Mouse (Mus musculus): ENCODE data around the gene Emp2. TPM values are rescaled to one million over a fixed set of nuclear protein-coding genes. Genes with fewer than 3 reads are reported as not detected.
A peak's percentile ranks its signal among the peaks of the same experiment; 100 is the strongest.
"Not testable (repeated sequence)": the region's sequence is repeated elsewhere in the genome, so short reads cannot be mapped to it uniquely, and the experiment has no call there.

Gene Emp2
- total RNA-seq, 2 experiments from 2014 or later, result 5.5 to 8.4 TPM

DNA sequence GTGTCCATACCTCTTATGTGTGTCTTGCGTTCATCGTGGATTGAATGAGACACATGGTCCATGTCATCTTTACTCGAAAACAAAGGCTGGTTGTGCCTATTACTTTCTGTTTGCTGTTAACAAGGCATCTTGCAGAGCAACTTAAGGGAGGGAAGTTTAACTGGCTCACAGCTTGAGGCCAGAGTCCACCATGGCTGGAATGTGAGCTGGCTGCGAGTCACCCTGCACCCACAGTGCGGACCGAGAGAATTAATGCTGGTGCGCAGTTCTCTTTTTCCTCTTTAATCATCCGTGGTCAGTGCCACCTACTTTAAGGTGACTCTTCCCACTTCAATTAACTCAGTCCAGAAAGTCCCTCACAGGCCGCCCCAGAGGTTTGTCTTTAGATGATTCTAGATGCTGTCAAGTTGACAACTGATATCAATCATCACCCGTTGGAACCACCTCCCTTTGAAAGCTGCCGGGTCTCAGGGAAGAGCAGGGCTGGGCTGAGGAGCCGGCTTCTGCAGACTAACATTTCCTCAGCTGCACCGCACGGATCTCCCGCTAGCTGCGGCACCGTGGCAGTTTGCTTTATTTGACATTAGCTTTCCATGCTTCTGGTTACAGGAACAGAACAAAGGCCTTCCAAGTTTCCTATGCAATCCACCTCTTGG, 6.3 kb upstream of the Emp2 start:
- no peak for DNase-seq (ENCODE audit: low spot score in 2 of 2)

DNA sequence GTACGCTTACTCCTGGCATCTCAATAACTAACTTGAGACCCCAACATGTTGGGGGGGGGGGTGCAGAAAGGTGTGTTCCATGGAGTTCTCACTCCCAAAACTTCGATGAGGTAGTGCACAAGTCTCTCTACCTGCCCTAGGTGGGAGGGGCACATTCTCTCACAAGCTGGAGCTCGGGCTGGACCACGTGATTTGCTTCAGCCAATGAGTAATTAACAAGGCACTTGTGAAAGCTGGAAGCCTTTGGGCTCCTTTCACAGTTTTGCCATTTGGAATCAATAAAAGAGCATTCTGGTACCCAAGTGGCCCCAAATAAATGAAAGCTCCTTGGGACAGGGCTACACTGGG, 3.4 kb upstream of the Emp2 start:
- DNase-seq (ENCODE audit: low spot score in 2 of 2), result no peak

DNA sequence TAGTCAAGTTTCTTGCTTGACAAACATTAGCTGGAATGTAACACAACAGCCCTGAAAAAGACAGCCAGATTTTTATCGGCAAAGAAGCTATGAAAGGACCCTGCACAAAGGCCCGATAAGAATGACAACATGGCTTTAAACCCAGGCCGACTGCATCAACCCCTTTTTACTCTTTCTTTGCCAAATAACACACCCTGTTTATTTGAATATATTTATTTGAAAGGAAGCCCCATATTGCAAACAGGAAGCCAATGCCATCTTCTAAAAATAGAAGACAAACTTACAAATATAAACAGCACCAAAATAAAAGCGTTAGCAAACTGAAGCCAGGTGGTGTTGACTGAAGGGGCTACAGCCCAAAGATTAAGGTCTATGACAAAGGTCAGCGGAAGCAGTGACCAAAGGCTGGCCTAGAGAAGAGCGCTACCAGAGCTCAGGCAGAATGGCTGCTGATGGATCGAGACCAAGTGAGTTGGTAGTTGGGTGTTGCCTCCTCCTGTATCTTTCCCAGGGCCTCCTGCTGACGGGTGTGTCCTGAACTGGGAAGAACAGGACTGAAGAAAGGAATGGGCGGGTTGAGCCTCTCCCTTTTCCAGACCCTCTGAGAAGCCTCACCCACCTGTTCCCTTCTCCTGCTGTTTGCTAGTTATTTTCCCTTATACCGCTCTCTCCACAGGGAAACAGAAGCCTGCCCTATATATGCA, 2.9 kb upstream of the Emp2 start:
- no peak for DNase-seq (ENCODE audit: low spot score in 2 of 2)

DNA sequence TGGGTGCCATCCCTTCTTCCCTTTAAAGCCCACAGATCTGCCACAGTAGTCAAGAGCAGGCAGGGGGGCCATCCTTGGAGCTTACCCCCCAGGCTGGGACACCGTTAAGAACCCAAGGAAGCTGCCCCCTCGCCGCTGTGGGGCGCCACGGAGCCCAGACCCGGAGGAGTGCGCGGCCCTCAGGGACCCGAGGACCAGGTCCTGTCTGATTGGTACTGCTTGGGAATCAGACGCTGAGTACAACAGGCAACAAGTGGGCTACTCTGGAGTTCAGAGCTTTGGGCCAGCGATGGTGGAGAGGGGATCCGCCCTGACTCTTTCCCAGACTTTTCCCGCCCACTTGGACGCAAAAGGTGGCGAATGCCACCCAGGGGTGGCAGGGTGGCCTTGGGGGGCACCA, 542 bp downstream of the Emp2 start:
- no peak for DNase-seq (ENCODE audit: low spot score in 2 of 2)

GRCm38 (mm10) chr16:10311989-10312388, 1.8 kb downstream of the Emp2 start:
- DNase-seq (ENCODE audit: low spot score in 2 of 2), result no peak

- no peak for DNase-seq (ENCODE audit: low spot score in 2 of 2)
Observed at GRCm38 (mm10) chr16:10311086-10311485, 2.7 kb downstream of the Emp2 start.

DNA sequence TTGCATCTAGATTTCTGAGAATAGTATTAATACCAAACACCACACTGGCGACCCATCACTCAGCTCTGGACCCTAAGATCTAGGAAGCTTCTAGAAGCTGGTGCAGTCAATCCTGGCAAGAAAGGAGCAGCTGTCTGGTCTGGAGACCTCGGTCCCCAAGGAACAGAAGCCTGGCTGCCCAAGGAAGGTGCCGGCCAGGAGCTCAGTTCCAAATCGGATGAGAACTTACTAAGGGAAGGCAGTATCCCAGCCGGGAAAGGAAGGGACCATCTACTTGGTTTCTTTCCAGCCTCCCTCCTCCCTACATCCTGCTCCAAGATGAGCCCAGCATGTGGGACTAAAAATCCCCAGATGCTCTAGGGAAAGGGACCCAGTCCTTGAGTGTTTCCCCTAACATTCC, 3.3 kb downstream of the Emp2 start:
- no peak for DNase-seq (ENCODE audit: low spot score in 2 of 2)

DNA sequence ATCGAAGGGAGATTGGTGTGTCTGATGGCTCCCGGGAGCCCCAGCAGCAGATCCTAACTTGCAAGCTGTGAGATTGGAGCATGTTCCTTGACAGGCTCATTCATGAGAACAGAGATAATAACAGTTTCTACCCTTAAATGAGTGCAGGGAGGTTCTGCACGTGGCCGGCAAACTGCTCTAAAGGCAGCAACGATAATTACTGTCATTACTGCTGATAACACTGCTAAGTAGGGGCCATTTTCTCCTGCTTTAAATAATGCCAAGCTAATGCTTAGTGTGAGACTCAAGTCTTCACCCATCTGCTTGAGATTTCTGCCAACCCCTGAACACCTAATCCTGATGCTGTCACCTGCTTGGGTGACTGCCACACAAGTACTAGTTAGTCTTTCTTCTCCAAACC, 6.4 kb downstream of the Emp2 start:
- no peak for DNase-seq (ENCODE audit: low spot score in 2 of 2)

DNA sequence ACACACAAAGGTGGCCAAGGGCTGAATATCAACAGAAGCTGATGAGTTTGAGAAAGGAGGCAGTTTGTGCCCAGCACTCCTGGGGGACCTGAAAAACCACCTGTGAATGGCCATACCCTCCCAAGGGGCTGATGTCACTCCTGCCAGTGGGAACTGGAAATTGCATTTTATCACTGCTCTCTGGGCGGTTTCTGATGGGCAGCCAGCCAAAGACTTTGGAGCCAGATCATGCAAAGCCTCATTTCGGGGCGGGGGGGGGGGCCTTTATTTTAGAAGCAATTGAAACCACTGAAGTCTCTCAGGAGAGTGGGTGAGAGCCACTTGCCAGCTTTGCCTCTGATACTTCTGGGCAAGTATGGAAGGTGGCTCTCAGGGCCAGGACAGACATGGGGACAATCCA, 7.7 kb downstream of the Emp2 start:
- DNase-seq (ENCODE audit: low spot score in 2 of 2), result no peak

GRCm38 (mm10) chr16:10301337-10301736, 12.4 kb downstream of the Emp2 start:
- DNase-seq (ENCODE audit: low spot score in 2 of 2), result no peak

GRCm38 (mm10) chr16:10300231-10301186, 13.3 kb downstream of the Emp2 start:
- DNase-seq (ENCODE audit: low spot score in 2 of 2), result no peak

- DNase-seq (ENCODE audit: low spot score in 2 of 2), result no peak
Observed at GRCm38 (mm10) chr16:10299637-10300036, 14.1 kb downstream of the Emp2 start.

GRCm38 (mm10) chr16:10297696-10298644, 15.8 kb downstream of the Emp2 start:
- no peak for DNase-seq (ENCODE audit: low spot score in 2 of 2)

DNA sequence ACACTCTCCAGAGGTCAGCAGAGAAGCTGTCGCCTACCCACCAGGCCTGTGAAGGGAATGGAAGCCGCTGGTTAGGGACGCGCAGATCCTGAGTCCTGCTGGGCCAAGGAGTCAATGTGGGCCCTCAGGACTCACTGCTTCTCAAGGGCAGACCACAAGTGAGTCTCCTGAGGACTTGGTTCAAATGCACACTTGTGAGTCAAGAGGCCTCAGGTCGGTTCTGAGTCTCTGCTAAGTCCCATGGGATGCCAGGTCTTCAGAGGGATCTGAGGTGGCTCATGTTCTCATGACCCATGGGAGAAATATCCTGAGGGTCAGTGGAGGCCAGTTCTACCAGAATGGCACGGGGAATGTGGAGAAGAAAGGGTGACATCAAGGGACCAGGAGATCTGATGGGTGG, 25.7 kb downstream of the Emp2 start:
- DNase-seq (ENCODE audit: low spot score in 2 of 2), result no peak

DNA sequence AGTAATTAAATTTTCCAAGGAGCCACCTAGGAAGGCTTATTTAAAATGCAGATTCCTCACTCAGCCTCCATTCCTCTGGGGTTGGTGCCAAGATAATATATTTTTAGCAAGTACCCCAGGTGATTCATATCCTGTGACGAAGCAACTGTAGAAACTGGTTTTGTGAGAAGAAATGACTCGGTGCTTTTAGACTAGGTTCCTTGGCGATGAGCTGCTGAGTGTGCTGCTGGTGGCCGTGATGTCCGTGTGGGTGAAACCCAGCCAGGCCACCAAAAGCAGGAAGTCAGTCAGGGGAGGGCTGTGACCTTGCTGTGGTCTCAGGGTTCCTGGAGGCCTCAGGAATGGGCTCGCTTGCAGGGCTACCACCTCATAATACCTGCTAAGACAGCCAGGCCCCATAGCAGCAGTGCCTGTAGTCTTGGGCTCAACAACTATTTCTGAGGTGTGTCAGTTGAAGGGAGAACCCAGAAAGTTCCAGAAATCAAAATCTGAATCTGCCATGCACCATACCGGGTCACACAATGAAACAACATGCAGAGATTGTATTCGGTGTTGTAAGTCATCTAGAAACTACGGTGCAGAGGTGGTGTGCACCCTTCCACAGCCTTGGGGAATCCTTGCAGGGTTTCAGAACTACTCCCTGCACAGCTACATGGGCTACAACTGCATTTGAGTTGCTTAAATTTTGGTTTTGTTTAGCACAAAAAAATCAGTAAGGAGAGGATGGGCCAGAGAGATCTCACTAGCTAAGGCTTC, 27.1 kb downstream of the Emp2 start:
- DNase-seq (ENCODE audit: low spot score in 2 of 2), result no peak

GRCm38 (mm10) chr16:10281890-10282289, 31.9 kb downstream of the Emp2 start:
- DNase-seq (ENCODE audit: low spot score in 2 of 2), result no peak

GRCm38 (mm10) chr16:10280286-10280951, 33.3 kb downstream of the Emp2 start:
- peak; percentile 73 to 78 for DNase-seq (ENCODE audit: low spot score in 2 of 2)

- not testable (repeated sequence) for DNase-seq (ENCODE audit: low spot score in 2 of 2)
Observed at GRCm38 (mm10) chr16:10276778-10277177, 37.0 kb downstream of the Emp2 start.

DNA sequence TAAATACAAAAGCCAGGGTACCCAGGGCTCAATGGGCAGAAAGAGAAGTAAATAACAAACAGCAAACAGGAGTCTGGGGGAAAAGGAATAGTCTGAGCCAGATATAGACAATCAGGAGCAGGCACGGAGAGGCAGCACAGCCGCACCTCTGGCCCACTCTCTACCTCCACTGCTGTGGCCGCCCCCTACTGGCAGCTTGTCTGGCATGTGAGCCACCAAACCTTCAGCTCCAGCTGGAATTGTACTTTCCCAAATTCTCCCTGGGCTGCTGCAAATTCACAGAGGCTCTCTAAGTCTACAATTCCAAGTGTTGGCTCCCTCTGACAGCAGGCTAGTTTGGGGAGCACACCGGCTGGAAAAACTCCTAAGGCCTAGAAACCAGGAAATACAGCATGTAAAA, 39.3 kb downstream of the Emp2 start:
- DNase-seq (ENCODE audit: low spot score in 2 of 2), result peak; percentile 8 to 30

Data from adrenal gland, adult 18-20 months (tissue).